Mouse (Mus musculus) embryonic fibroblast, embryonic 13.5 days (primary cell): ENCODE results near the gene Orc5. TPM values are rescaled to one million over a fixed set of nuclear protein-coding genes. Genes with fewer than 3 reads are reported as not detected.
"Not testable (repeated sequence)": the region's sequence is repeated elsewhere in the genome, so short reads cannot be mapped to it uniquely, and the experiment has no call there.

Experiments
- H3K27ac ChIP-seq: 2 replicates; pipeline ENCODE4 v1.5.1; 2012; ENCODE audit warnings: low read length, control low read depth, inconsistent platforms; ENCODE audit not compliant: insufficient read depth
- H3K4me1 ChIP-seq: 2 replicates; pipeline ENCODE4 v1.6.1; 2011; ENCODE audit warnings: low read length; ENCODE audit not compliant: control insufficient read depth, insufficient read depth
- H3K4me3 ChIP-seq: 2 replicates; pipeline ENCODE4 v1.5.1; 2011; ENCODE audit warnings: mild to moderate bottlenecking, control low read depth, low read length; ENCODE audit not compliant: insufficient read depth
- CTCF ChIP-seq: IDR thresholded peaks from 2 replicates; pipeline ENCODE4 v1.5.1; 2011; ENCODE audit warnings: mild to moderate bottlenecking, control low read depth, low read length, moderate library complexity, borderline replicate concordance; ENCODE audit not compliant: insufficient read depth
- POLR2A ChIP-seq: IDR thresholded peaks from 2 replicates; pipeline ENCODE4 v1.6.1; 2011; ENCODE audit warnings: low read depth, mild to moderate bottlenecking, control low read depth, low read length, moderate library complexity
- polyA plus RNA-seq: library from polyadenylated mRNA; stranded (reverse); fragments of >200 nt; gene quantifications from 2 replicates; pipeline ENCODE4 v1.2.4, GENCODE M21; 2011; ENCODE audit warnings: low read depth; ENCODE audit not compliant: missing spikeins, insufficient read length

The Orc5 gene
- polyA plus RNA-seq, 1 experiment: 27.9 TPM

GRCm38 (mm10) chr5:22499437-22499836 is 50.8 kb downstream of the Orc5 start:
- H3K27ac ChIP-seq: no peak overlapping the region
- H3K4me1 ChIP-seq: no peaks in the 10 kb centered on the region
- TF ChIP-seq POLR2A: no peak
- TF ChIP-seq CTCF: no peak

DNA sequence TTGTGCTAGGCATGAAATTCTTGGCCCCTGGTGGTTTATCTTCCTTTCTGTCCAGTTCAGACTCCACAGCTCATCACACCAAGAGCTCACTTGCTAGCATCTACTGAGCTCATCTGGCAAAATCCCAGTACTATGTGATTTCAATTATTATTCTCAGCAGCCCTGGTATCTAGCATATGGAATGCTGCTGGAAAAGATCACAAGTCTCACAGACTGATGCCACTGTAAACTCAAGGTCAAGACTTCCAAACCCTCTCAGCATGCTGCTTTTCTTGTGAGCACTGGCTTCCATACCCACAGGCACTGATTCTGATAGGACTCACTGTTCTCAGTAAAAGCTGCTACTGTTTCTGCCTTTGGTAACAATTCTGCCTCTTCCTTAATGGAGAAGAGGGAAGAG is 59.1 kb downstream of the Orc5 start:
- H3K4me1 ChIP-seq: no peaks in the 10 kb centered on the region
- TF ChIP-seq POLR2A (no peak), CTCF (no peak)
- H3K27ac ChIP-seq: no peak overlapping the region
- H3K4me3 ChIP-seq: no peak overlapping the region

More at GRCm38 (mm10) chr5:22499437-22499836, 50.8 kb downstream of the Orc5 start:
- no peak overlapping the region for H3K4me3 ChIP-seq

GRCm38 (mm10) chr5:22489091-22489490 is 61.1 kb downstream of the Orc5 start:
- Histone ChIP-seq H3K4me1 (no peaks in the 10 kb centered on the region), H3K27ac (no peak overlapping the region), H3K4me3 (no peak overlapping the region)
- TF ChIP-seq POLR2A (no peak), CTCF (no peak)

DNA sequence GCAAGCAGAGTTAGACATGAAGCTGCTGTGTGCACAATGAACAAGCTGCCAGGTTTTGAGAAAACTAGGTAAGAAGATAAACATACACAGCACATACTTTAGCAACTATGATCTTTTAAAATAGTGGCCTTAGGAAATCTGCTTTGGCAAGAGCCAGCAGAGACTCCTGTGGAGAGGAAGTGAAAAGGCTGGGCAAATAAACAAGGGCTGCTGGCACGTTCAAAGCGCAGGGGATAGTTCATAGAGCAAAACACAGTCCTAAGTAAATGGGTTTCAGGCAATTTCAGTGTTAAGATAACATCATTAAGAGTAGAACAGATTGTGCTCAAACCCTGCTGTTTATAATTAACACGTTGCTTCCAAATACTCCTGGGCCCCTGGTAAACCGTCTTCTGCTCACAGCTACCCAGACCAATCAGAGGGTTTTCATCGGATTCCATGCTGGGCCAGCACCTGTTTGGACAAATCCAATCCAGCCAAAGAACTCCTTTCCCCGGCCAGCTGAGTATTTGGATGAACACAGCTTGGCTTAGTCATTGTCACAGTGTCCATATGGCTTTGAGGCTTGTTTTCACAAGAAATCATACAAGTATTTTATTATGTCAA is 63.5 kb downstream of the Orc5 start:
- Histone ChIP-seq H3K4me1 (no peaks in the 10 kb centered on the region), H3K4me3 (no peak overlapping the region), H3K27ac (no peak overlapping the region)
- no peak for TF ChIP-seq POLR2A
- TF ChIP-seq CTCF: no peak

DNA sequence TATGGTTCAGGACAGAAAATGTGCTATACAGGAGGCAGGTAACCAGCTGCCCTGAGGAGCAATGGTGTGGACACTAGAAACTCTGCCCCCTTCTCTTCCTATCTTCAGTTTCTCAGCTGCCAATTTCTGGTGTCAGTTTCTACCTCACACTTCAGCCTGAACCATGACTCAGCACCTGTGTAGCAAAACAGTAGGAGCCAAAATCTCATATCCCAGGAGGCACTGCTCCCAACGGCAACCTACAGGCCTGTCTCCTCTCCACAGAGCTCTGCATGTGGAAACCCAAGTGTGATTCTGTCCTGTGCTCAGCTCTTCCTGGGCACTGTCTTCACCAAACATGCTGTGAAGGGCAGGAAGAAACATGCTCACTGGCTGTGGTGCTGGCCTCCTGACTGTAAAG is 64.5 kb downstream of the Orc5 start:
- Histone ChIP-seq H3K4me1 (no peaks in the 10 kb centered on the region), H3K4me3 (no peak overlapping the region), H3K27ac (no peak overlapping the region)
- TF ChIP-seq POLR2A (no peak), CTCF (no peak)

GRCm38 (mm10) chr5:22482567-22482966 is 67.7 kb downstream of the Orc5 start:
- Histone ChIP-seq H3K27ac (no peak overlapping the region), H3K4me1 (no peaks in the 10 kb centered on the region), H3K4me3 (no peak overlapping the region)
- TF ChIP-seq POLR2A: no peak
- no peak for TF ChIP-seq CTCF

DNA sequence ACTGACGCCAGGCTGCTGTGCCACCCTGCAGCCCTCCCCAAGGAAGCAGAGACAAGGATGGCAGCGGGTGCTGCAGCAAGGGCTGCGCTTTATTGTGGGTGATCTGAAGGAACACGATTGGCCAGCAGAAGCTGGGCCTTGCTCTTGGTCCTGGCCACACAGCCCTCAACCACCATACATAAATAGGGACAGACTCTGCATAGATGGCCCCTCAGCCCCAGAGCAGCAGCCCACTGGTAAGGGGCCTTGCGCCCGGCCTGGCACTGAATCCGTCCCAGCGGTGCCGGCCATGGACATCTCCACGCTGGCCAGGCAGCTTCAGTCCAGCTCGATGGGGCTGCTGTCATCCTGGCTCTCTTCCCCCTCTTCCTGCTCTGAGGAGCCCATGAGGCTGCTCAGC is 77.8 kb downstream of the Orc5 start:
- not testable (repeated sequence) for H3K27ac ChIP-seq, H3K4me3 ChIP-seq, H3K4me1 ChIP-seq

- peaks cover 3% of the 10 kb centered on the region for H3K4me1 ChIP-seq
- TF ChIP-seq POLR2A: no peak
- TF ChIP-seq CTCF: no peak
- no peak overlapping the region for H3K4me3 ChIP-seq
- H3K27ac ChIP-seq: no peak overlapping the region
These were observed 79.0 kb downstream of the Orc5 start for GRCm38 (mm10) chr5:22471243-22471642.

- TF ChIP-seq CTCF: no peak
- TF ChIP-seq POLR2A: no peak
- Histone ChIP-seq H3K4me3 (no peak overlapping the region), H3K4me1 (no peaks in the 10 kb centered on the region), H3K27ac (no peak overlapping the region)
These were observed 97.2 kb downstream of the Orc5 start for GRCm38 (mm10) chr5:22452871-22453661.

- TF ChIP-seq CTCF (no peak), POLR2A (no peak)
- H3K27ac ChIP-seq: no peak overlapping the region
- H3K4me1 ChIP-seq: no peaks in the 10 kb centered on the region
- H3K4me3 ChIP-seq: no peak overlapping the region
These were observed 97.8 kb downstream of the Orc5 start for GRCm38 (mm10) chr5:22452452-22452851.
